In genomic region chr12:29728294-29728693, GRCm38 (mm10) we compare ENCODE assay signal across 19 mouse cellular contexts.
"Had no signal": no experiment of that assay in that cellular context is flagged by ENCODE, and none has a peak within 500 bp of the region (broad histone marks: within the 10 kb centered on the region; RNA-seq: fewer than 3 reads in every experiment).

No protein-coding gene starts in this region.

- ATAC-seq: liver, embryonic 12.5 days had no signal

- H3K4me1 ChIP-seq: limb, embryonic 10.5 days; limb, embryonic 13.5 days; liver, embryonic 12.5 days; liver, embryonic 15.5 days; lung, embryonic 15.5 days; megakaryocyte, embryonic 14.5 days had no signal

- H3K9ac ChIP-seq: limb, embryonic 13.5 days; liver, embryonic 12.5 days; liver, embryonic 15.5 days; lung, embryonic 15.5 days; neural tube, embryonic 15.5 days had no signal

- H3K4me3 ChIP-seq: limb, embryonic 10.5 days; limb, embryonic 13.5 days; liver, embryonic 12.5 days; liver, embryonic 15.5 days; lung, embryonic 15.5 days; megakaryocyte, embryonic 14.5 days; midbrain, embryonic 10.5 days; myocyte; neural tube, embryonic 15.5 days had no signal

- H3K36me3 ChIP-seq: limb, embryonic 10.5 days; limb, embryonic 13.5 days; liver, embryonic 12.5 days; liver, embryonic 15.5 days; lung, embryonic 15.5 days; midbrain, embryonic 10.5 days had no signal

- H3K27me3 ChIP-seq: limb, embryonic 13.5 days; liver, embryonic 12.5 days; liver, embryonic 15.5 days; lung, embryonic 15.5 days; megakaryocyte, embryonic 14.5 days; neural tube, embryonic 15.5 days had no signal

- H3K27ac ChIP-seq: limb, embryonic 10.5 days; limb, embryonic 13.5 days; liver, embryonic 12.5 days; liver, embryonic 15.5 days; lung, embryonic 15.5 days; midbrain, embryonic 10.5 days; neural tube, embryonic 15.5 days had no signal

- DNase-seq: kidney, adult 9 months; kidney, postnatal 14 days; kidney, postnatal 4 days; liver; lung, adult 18-20 months; lung, postnatal 10 days; lung, postnatal 36 days; midbrain, embryonic 14.5 days; thymus, adult 18-20 months; thymus, postnatal 36 days had no signal

- H3K9me3 ChIP-seq: limb, embryonic 10.5 days; limb, embryonic 13.5 days; liver, embryonic 12.5 days; liver, embryonic 15.5 days; lung, embryonic 15.5 days; midbrain, embryonic 10.5 days; neural tube, embryonic 15.5 days had no signal

- H3K4me2 ChIP-seq: limb, embryonic 13.5 days; liver, embryonic 12.5 days; liver, embryonic 15.5 days; lung, embryonic 15.5 days; neural tube, embryonic 15.5 days had no signal
